Mouse (Mus musculus): ENCODE data around the gene Glod4.

- TF ChIP-seq POLR2A (IDR thresholded peaks at IDR 0.05; ENCODE audit: low read depth, low read length), result no peak
- TF ChIP-seq CTCF (IDR thresholded peaks at IDR 0.05; ENCODE audit: borderline replicate concordance, insufficient read depth, low read length), result no peak
Observed at GRCm38 (mm10) chr11:76144386-76144785, 99.1 kb downstream of the Glod4 start.
